Mouse (Mus musculus) heart, adult 2 months (tissue): Measurements from ENCODE around the gene Hsd17b11.

Source experiments
- CTCF ChIP-seq: fragments of 200-600 bp; IDR thresholded peaks from 2 replicates; pipeline ENCODE4 v1.8.1; 2022; ENCODE audit warnings: antibody characterized with exemption, mild to moderate bottlenecking, moderate library complexity
- EP300 ChIP-seq: fragments of 200-500 bp; IDR thresholded peaks from 2 replicates; pipeline ENCODE4 v1.6.1; 2011; ENCODE audit warnings: low read depth, low read length, control low read depth; ENCODE audit not compliant: insufficient read depth
- POLR2A ChIP-seq: fragments of 200-500 bp; IDR thresholded peaks from 2 replicates; pipeline ENCODE4 v1.6.1; 2011; ENCODE audit warnings: mild to moderate bottlenecking, low read depth, low read length, control low read depth; ENCODE audit not compliant: insufficient read depth

DNA sequence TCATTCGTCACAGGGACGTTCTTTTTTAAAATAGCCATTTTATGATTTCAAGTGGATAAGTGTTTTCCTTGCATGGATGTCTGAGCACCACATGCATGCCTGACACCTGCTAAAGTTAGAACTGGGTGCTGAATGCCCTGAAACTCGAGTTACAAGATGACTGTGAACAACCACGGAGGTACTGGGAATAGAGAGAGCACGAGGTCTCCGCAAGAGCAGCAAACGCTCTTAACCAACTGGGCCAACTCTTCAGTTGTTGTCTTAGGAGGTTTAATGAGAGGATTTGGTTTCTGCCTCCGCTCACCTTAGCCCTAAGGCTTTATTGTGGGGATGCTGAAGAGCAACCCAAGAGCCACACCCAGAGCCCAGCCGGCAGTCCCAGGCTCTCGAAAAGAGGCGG lies 3.0 kb upstream of the Hsd17b11 start:
- no peak for TF ChIP-seq EP300
- no peak for TF ChIP-seq CTCF
- no peak for TF ChIP-seq POLR2A
